Mouse (Mus musculus): Measurements from ENCODE around the gene Fezf2.

Gene Fezf2

GRCm38 (mm10) chr14:12342458-12343131, 5.4 kb downstream of the Fezf2 start:
- DNase-seq, result peak in 1 of 2 experiments; percentile 7

DNA sequence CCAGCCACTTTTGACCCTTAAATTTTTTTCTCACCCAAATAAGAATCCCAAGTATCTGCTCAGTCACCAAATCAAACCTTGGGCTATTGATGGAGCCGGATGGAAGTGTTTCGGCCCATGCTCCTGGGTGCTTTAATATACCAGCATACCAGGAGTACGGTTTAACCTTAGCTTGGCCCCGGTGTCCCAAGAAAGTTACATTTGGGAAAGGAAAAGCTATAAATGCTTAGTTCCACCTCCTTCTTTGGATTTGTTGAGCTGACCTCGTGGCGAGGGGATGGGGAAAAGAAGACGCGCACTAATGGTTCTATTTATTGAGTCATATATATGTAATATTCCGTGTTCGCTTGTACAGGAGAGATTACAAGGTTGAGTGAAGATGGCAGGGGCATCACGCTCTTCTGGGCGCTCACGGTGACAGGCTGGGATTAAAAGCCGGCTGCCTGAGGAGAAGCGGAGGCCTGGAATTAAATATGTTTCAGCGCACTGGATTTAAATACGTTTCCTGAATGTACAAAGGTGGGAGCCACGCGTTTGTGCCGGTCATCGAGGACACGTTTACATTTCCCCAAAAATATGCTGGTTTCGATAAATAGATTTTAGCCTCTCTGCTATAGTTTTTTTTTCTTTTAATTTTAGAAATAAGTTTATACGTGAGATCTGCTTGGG, 6.1 kb downstream of the Fezf2 start:
- peak in 1 of 2 experiments; percentile 14 for DNase-seq

- peak; percentile 33 to 46 for DNase-seq
These were observed 6.8 kb downstream of the Fezf2 start for GRCm38 (mm10) chr14:12341075-12341788.

DNA sequence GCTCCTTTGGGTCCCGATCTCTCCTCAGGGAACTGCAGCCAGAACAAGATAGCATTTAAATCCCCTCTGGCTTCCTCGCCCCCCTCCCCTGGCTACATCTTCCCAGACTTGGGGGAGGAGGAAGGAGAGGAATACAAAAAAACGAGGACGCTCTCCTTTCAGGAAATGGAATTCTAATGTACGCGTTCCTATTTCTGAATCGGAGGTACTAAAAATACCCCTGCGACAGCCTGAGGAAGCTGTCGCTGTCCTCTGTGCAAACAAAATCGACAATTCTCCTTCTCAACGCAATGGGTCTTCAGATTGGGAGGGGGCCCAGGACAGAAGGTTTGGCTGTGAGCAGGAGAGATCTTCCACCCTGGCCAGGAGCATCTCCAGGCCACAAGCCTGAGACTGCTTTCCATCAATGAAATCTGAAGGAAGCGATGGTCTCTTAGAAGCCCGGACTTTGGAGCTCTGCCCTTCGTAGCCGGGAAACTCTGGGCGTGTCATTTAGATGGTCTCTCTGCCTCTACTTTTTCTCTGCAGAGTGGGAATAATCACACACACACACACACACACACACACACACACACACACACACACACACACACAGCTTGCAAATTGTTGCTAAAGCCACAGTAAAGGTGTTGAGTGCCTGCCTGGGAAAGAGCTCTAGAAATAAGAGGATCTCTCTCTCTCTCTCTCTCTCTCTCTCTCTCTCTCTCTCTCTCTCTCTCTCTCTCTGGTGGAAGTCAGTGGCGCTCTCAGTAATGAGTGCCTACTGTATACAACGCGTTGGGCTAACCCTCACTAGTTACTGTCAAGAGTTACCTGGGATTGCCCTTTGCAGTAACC, 7.5 kb downstream of the Fezf2 start:
- peak; percentile 10 to 33 for DNase-seq

GRCm38 (mm10) chr14:12338811-12339565, 9.0 kb downstream of the Fezf2 start:
- DNase-seq, result no peak

DNA sequence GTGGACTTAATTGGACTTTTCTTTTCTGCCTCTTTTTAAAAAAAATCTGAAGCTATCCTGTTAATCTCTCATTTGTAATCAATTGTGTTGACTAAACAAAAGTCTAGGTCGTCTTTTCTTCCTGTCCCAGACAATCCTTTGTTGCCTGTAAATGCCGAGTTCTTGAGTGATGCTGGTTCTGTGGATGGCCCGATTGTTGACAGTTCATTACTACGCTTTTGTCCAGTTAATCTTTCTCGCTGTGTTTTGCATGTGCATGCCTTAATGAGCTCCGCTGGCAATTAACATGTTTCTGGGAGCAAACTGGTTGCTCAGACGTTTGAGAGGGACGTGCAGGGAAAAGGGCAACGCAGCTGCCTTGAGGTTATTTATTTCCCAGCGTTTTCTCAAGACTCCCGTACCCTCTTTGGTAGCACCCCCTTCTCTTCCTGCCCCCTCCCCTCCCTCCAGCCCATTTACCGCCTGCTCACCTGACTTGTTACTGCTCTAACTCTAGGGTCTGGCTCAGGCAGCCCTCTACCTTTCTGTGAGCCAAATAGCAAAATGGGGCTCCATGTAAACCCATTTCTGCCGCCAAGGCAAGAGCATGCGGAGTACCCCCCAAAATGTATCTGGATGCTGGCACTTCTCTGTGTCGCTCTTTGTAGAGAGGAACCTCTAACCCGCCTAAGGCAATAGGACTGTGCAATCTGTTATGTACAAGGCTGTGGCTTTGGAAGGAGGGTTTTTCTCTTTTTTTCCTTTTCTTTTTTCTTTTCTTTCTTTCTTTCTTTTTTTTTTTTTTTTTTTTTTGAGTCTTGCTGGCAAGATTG, 9.8 kb downstream of the Fezf2 start:
- DNase-seq, result peak; percentile 14 to 25

GRCm38 (mm10) chr14:12337421-12337997, 10.5 kb downstream of the Fezf2 start:
- DNase-seq, result peak in 1 of 2 experiments; percentile 6

- DNase-seq, result peak; percentile 88
These were observed 13.1 kb downstream of the Fezf2 start for GRCm38 (mm10) chr14:12334925-12335324.

DNA sequence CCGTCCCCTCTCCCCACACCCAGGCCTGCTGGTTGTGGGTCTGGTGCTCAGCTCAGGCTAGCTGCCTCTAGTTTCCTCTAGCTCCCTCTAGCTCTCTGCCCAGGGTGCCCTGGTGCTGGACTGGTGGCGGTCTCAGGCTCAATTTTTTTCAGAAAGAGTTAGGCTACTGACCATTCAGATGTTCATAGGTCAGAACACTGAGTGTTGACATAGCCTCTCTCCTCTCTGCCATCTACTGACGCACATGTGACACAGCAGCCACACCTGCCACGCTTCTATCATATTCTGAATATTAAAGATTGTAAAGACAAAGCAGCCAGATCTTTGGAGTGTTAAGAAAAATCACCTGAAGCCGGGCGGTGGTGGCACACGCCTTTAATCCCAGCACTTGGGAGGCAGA, 14.4 kb downstream of the Fezf2 start:
- no peak for DNase-seq

- no peak for DNase-seq
These were observed 44.9 kb downstream of the Fezf2 start for GRCm38 (mm10) chr14:12303106-12303505.

GRCm38 (mm10) chr14:12300677-12301076, 47.3 kb downstream of the Fezf2 start:
- DNase-seq, result peak; percentile 56 to 71

GRCm38 (mm10) chr14:12300275-12300674, 47.7 kb downstream of the Fezf2 start:
- no peak for DNase-seq

DNA sequence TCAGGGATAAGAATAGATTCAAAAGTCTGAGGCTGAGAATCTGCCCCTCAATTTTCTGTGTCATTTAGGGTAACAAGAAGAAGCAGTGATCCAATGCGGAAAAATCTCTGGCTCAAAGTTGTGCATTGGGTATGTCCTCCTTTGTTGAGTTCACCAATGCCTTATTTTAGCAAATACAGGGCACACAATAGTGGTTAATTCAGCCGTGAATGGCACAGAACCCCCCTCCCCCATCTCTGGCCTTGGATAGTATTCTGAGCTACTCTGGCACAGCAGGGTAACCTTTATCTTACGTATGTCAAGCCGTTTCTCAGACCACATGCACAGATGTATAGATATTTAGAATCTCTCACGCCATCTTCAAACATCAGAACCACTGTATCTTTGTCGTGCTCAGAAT, 48.3 kb downstream of the Fezf2 start:
- DNase-seq, result peak in 1 of 2 experiments; percentile 6

GRCm38 (mm10) chr14:12299171-12299570, 48.8 kb downstream of the Fezf2 start:
- DNase-seq, result no peak

DNA sequence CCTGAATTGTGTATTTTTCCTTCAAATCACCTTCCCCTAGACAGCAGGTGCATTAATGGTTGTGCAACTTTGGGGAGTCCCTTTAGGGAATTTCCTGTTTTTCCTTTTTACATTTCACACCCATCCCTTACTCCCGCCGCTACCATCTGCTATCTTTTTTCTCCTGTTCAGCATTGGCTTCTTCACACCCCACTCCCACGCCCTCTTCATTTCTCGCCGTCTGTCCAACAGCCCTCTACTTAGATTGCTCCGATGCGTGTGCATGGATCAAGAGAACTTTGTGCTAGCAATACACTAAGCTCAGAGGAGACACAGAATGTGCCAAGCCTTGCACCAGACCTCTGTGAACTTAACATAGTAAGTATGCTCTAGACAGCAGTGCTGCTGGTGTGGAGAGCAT, 51.6 kb downstream of the Fezf2 start:
- peak; percentile 21 to 45 for DNase-seq

Measured in cerebellum, postnatal 10 days (tissue).